ENCODE assay signal across 24 mouse cellular contexts in the genomic region with DNA sequence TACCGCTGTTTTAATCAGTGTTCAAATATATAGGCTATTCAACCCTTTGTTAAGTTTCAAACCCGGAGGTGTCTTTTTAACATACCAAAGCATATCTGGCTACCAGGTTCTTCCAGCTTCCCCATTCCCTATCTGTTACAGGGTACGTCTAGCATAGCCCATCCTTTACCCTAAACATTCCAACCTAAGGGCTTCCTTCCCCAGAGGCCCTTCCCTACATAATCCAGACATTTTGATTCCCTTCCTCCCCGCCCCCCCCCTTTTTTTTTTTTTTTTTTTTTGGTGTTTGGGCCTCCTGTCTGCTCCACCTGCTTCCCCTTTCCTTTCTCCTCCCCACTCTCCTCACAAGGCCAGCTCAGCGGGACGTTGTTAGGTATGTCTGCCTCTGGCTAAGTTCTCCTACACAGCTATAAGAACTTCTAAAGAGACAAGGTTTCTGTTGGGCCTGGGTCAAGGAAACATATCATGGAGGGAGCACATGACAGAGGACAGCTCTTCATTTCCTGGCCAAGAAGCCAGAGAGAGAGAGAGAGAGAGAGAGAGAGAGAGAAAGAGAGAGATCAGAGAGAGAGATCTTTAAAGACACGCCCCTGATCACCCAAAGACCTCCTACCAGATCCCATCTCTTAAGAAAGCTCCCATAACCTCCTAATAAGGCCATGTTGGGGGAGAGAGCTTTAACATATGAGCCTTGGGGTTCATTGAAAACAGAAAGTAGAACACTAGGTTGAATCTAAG. TPM values are rescaled to one million over a fixed set of nuclear protein-coding genes. Genes with fewer than 3 reads are reported as not detected.
DNase-seq lines count a peak whose midpoint lies in the region; ATAC-seq and TF ChIP-seq lines count a peak whose summit lies in the region.
"Had no signal": no experiment of that assay in that cellular context is flagged by ENCODE, and none has a peak within 500 bp of the region (broad histone marks: within the 10 kb centered on the region; RNA-seq: fewer than 3 reads in every experiment).

No protein-coding gene starts in this region.

- 37% methylated on average over 6 of the region's 7 CpGs for WGBS in liver, embryonic 12.5 days (ENCODE audit: insufficient replicate concordance)
- WGBS in hindbrain, embryonic 11.5 days = 67% methylated on average over 7 of the region's 7 CpGs
- WGBS in forebrain, embryonic 10.5 days = 76% methylated on average over 7 of the region's 7 CpGs

- in situ Hi-C loops in ES-E14 (cut with MboI; ENCODE audit: low sequenced_read_pairs in 2 of 2, unreplicated experiment in 2 of 2) = loop anchor here in 1 of 2 experiments (10.0 kb wide), 2 partner anchors 176 to 306 kb away; a partner anchor contains a TSS

- 0 out of 2 replicates have a peak overlapping the region, but pooled peaks have one; percentile 18 for H3K27ac ChIP-seq in liver, embryonic 12.5 days
- peak overlapping the region; percentile 20; the same call in 1 of the 2 replicates for H3K27ac ChIP-seq in ES-E14 (ENCODE audit: insufficient read depth, low read depth, low read length, poor library complexity, severe bottlenecking)
- no peak overlapping the region for H3K27ac ChIP-seq in hindbrain, embryonic 11.5 days (ENCODE audit: low read depth, low read length)
- H3K27ac ChIP-seq in forebrain, embryonic 10.5 days = no peak overlapping the region
- H3K27ac ChIP-seq: hindbrain, embryonic 13.5 days; left cerebral cortex, adult 2 months; midbrain, embryonic 10.5 days; neural tube, embryonic 13.5 days had no signal

- peaks cover 47% of the 10 kb centered on the region for H3K4me1 ChIP-seq in liver, embryonic 12.5 days
- peaks cover 2 to 13% of the 10 kb centered on the region in 2 experiments; a peak in 3 of 4 replicates for H3K4me1 ChIP-seq in ES-E14 (ENCODE audit: control insufficient read depth in 2 of 2, insufficient read depth in 2 of 2, low read length in 2 of 2, poor library complexity in 1 of 2)
- peaks cover 3% of the 10 kb centered on the region; the same call in 1 of the 2 replicates for H3K4me1 ChIP-seq in hindbrain, embryonic 11.5 days (replicated peaks; ENCODE audit: control insufficient read depth, insufficient read depth, low read length)
- peaks cover 29% of the 10 kb centered on the region for H3K4me1 ChIP-seq in forebrain, embryonic 10.5 days

- DNase-seq in liver = no peak
- DNase-seq in ES-E14 (ENCODE audit: low read depth, low spot score) = no peak
- no peak for DNase-seq in hindbrain, embryonic 11.5 days (ENCODE audit: low spot score)
- no peak for DNase-seq in forebrain, embryonic 10.5 days (ENCODE audit: extremely low spot score, low spot score)
- no peak for DNase-seq in lung, adult 18-20 months
- DNase-seq: adrenal gland, postnatal 14 days; cerebellum, adult 11-12 months; cerebellum, adult 9-11 months; gastrocnemius, postnatal 14 days; heart, adult 18-20 months; heart, postnatal 36 days; kidney, postnatal 14 days; lung, adult 2 months; lung, postnatal 10 days had no signal

- H3K9ac ChIP-seq in liver, embryonic 12.5 days = no peak overlapping the region
- H3K9ac ChIP-seq in ES-E14 (ENCODE audit: insufficient read depth, low read depth, low read length, poor library complexity, severe bottlenecking) = no peak overlapping the region
- H3K9ac ChIP-seq in hindbrain, embryonic 11.5 days (ENCODE audit: low read depth, low read length) = no peak overlapping the region
- H3K9ac ChIP-seq: hindbrain, embryonic 13.5 days; neural tube, embryonic 13.5 days had no signal

- no peak for ATAC-seq in liver, embryonic 12.5 days
- ATAC-seq in granulocyte monocyte progenitor cell, adult 5-6 weeks (replicated peaks; ENCODE audit: poor library complexity, severe bottlenecking) = 0 out of 2 replicates have a peak, but pooled peaks have one; percentile 10
- ATAC-seq in megakaryocyte, adult 5-6 weeks (ENCODE audit: poor library complexity, severe bottlenecking) = peak; percentile 36
- ATAC-seq in hindbrain, embryonic 11.5 days (ENCODE audit: low FRiP score) = no peak
- ATAC-seq: forebrain, embryonic 14.5 days; intestine, embryonic 16.5 days had no signal

- H3K27me3 ChIP-seq in liver, embryonic 12.5 days (replicated peaks) = no peaks in the 10 kb centered on the region
- H3K27me3 ChIP-seq in hindbrain, embryonic 11.5 days (ENCODE audit: control insufficient read depth, insufficient read depth, low read length) = no peaks in the 10 kb centered on the region
- H3K27me3 ChIP-seq in forebrain, embryonic 10.5 days (ENCODE audit: poor library complexity, severe bottlenecking) = no peaks in the 10 kb centered on the region
- H3K27me3 ChIP-seq: hindbrain, embryonic 13.5 days; neural tube, embryonic 13.5 days had no signal

- no peaks in the 10 kb centered on the region for H3K36me3 ChIP-seq in liver, embryonic 12.5 days
- no peaks in the 10 kb centered on the region for H3K36me3 ChIP-seq in ES-E14 (ENCODE audit: control insufficient read depth, insufficient read depth, low read length, poor library complexity, severe bottlenecking)
- no peaks in the 10 kb centered on the region for H3K36me3 ChIP-seq in hindbrain, embryonic 11.5 days (ENCODE audit: control insufficient read depth, insufficient read depth, low read length)
- H3K36me3 ChIP-seq in forebrain, embryonic 10.5 days (replicated peaks) = no peaks in the 10 kb centered on the region
- H3K36me3 ChIP-seq: hindbrain, embryonic 13.5 days; midbrain, embryonic 10.5 days; neural tube, embryonic 13.5 days had no signal

- H3K4me2 ChIP-seq in liver, embryonic 12.5 days = no peak overlapping the region
- no peak overlapping the region for H3K4me2 ChIP-seq in hindbrain, embryonic 11.5 days (replicated peaks; ENCODE audit: low read depth, low read length)
- H3K4me2 ChIP-seq: heart, embryonic 11.5 days; hindbrain, embryonic 13.5 days; neural tube, embryonic 13.5 days had no signal

- no peaks in the 10 kb centered on the region for H3K9me3 ChIP-seq in liver, embryonic 12.5 days (replicated peaks)
- no peaks in the 10 kb centered on the region for H3K9me3 ChIP-seq in ES-E14 (ENCODE audit: control insufficient read depth, insufficient read depth, low read depth, low read length)
- no peaks in the 10 kb centered on the region for H3K9me3 ChIP-seq in hindbrain, embryonic 11.5 days (ENCODE audit: control insufficient read depth, low read length)
- H3K9me3 ChIP-seq in forebrain, embryonic 10.5 days = no peaks in the 10 kb centered on the region
- H3K9me3 ChIP-seq: hindbrain, embryonic 13.5 days; midbrain, embryonic 10.5 days; neural tube, embryonic 13.5 days had no signal

- H3K4me3 ChIP-seq in liver, embryonic 12.5 days = no peak overlapping the region
- H3K4me3 ChIP-seq in ES-E14 (ENCODE audit: insufficient read depth in 1 of 2, low read depth in 1 of 2, low read length in 2 of 2, poor library complexity in 1 of 2, severe bottlenecking in 1 of 2) = no peak overlapping the region
- no peak overlapping the region for H3K4me3 ChIP-seq in hindbrain, embryonic 11.5 days (ENCODE audit: low read depth, low read length)
- H3K4me3 ChIP-seq in forebrain, embryonic 10.5 days = no peak overlapping the region
- H3K4me3 ChIP-seq: hindbrain, embryonic 13.5 days; left cerebral cortex, adult 2 months; midbrain, embryonic 10.5 days; neural tube, embryonic 13.5 days had no signal

TF ChIP-seq in ES-E14, 5 proteins besides CTCF, POLR2A, EP300 and RAD21:
- TF ChIP-seq ZNF384 (IDR thresholded peaks at IDR 0.05; ENCODE audit: low read depth, low read length) (peak; percentile 78), ZC3H11A (IDR thresholded peaks at IDR 0.05; ENCODE audit: borderline replicate concordance, low read depth, low read length) (no peak)

RNA-seq across cellular contexts. Expression of a gene that starts 3.4 kb away (rescaled TPM):
- 118 and 125 TPM in 2 replicates for polyA plus RNA-seq in liver, embryonic 12.5 days (2016; fragmentation: Nextera tagmentation; extraction: Ambion mirVana)
- 51.1 and 64.9 TPM in 2 replicates for total RNA-seq in ES-E14 (2012; rRNA removed)
- total RNA-seq in granulocyte monocyte progenitor cell, adult 5-6 weeks (2014; fragmentation: Nextera tagmentation) = 30.6 and 32.3 TPM in 2 replicates
- total RNA-seq in granulocyte monocyte progenitor cell, adult 5-6 weeks (2017) = 88.9 and 95.7 TPM in 2 replicates
- total RNA-seq in megakaryocyte, adult 5-6 weeks (2015) = 28.6 and 44.4 TPM in 2 replicates
- 53.0 and 73.9 TPM in 2 replicates for total RNA-seq in megakaryocyte, adult 5-6 weeks (2017)
- 282 and 301 TPM in 2 replicates for polyA plus RNA-seq in hindbrain, embryonic 11.5 days (2014; fragmentation: Nextera tagmentation; extraction: Ambion mirVana)
- polyA plus RNA-seq in forebrain, embryonic 10.5 days (2016; fragmentation: Nextera tagmentation; extraction: Ambion mirVana) = 279 and 288 TPM in 2 replicates

RNA-seq across cellular contexts. Expression of a gene that starts 3.5 kb away (rescaled TPM):
- polyA plus RNA-seq in liver, embryonic 12.5 days (2016; fragmentation: Nextera tagmentation; extraction: Ambion mirVana) = 6.8 and 7.1 TPM in 2 replicates
- 18.9 and 25.3 TPM in 2 replicates for total RNA-seq in ES-E14 (2012; rRNA removed)
- 35.8 and 59.8 TPM in 2 replicates for total RNA-seq in granulocyte monocyte progenitor cell, adult 5-6 weeks (2014; fragmentation: Nextera tagmentation)
- total RNA-seq in granulocyte monocyte progenitor cell, adult 5-6 weeks (2017) = 12.7 and 16.5 TPM in 2 replicates
- total RNA-seq in megakaryocyte, adult 5-6 weeks (2015) = 32.9 and 34.5 TPM in 2 replicates
- 17.5 and 24.0 TPM in 2 replicates for total RNA-seq in megakaryocyte, adult 5-6 weeks (2017)
- 9.0 and 10.1 TPM in 2 replicates for polyA plus RNA-seq in hindbrain, embryonic 11.5 days (2014; fragmentation: Nextera tagmentation; extraction: Ambion mirVana)
- polyA plus RNA-seq in forebrain, embryonic 10.5 days (2016; fragmentation: Nextera tagmentation; extraction: Ambion mirVana) = 4.4 and 5.6 TPM in 2 replicates

RNA-seq across cellular contexts. Expression of a gene that starts 54.0 kb away (rescaled TPM):
- 31.5 and 33.3 TPM in 2 replicates for polyA plus RNA-seq in liver, embryonic 12.5 days (2016; fragmentation: Nextera tagmentation; extraction: Ambion mirVana)
- 44.7 and 50.3 TPM in 2 replicates for total RNA-seq in ES-E14 (2012; rRNA removed)
- 31.0 and 57.9 TPM in 2 replicates for total RNA-seq in granulocyte monocyte progenitor cell, adult 5-6 weeks (2014; fragmentation: Nextera tagmentation)
- total RNA-seq in granulocyte monocyte progenitor cell, adult 5-6 weeks (2017) = 18.7 and 29.3 TPM in 2 replicates
- 57.3 and 71.0 TPM in 2 replicates for total RNA-seq in megakaryocyte, adult 5-6 weeks (2015)
- total RNA-seq in megakaryocyte, adult 5-6 weeks (2017) = 41.4 and 51.9 TPM in 2 replicates
- polyA plus RNA-seq in hindbrain, embryonic 11.5 days (2014; fragmentation: Nextera tagmentation; extraction: Ambion mirVana) = 23.4 and 23.6 TPM in 2 replicates
- polyA plus RNA-seq in forebrain, embryonic 10.5 days (2016; fragmentation: Nextera tagmentation; extraction: Ambion mirVana) = 23.8 and 24.6 TPM in 2 replicates

Comparison
In these comparisons a context has a peak if more than half of its experiments do, and no peak if none do; other contexts are left out.
1. ATAC-seq: peak in granulocyte monocyte progenitor cell, adult 5-6 weeks (single experiment) and megakaryocyte, adult 5-6 weeks (single experiment); none in liver, embryonic 12.5 days (single experiment) and hindbrain, embryonic 11.5 days (single experiment).
2. H3K27ac ChIP-seq: peak in liver, embryonic 12.5 days (single experiment) and ES-E14 (single experiment); none in hindbrain, embryonic 11.5 days (single experiment) and forebrain, embryonic 10.5 days (single experiment).